Mouse (Mus musculus): ENCODE measurements around the gene Slc29a3.
"Not testable (repeated sequence)": the region's sequence is repeated elsewhere in the genome, so short reads cannot be mapped to it uniquely, and the experiment has no call there.

GRCm38 (mm10) chr10:60742296-60742695 is 10.3 kb downstream of the Slc29a3 start:
- not testable (repeated sequence) for TF ChIP-seq USF1 (IDR thresholded peaks at IDR 0.05; ENCODE audit: low read depth); CTCF (IDR thresholded peaks at IDR 0.05; ENCODE audit: control insufficient read depth, insufficient read depth, insufficient read length); FOSL1 (IDR thresholded peaks at IDR 0.05; ENCODE audit: insufficient read depth, low read length, poor library complexity, severe bottlenecking); CEBPB (IDR thresholded peaks at IDR 0.05; ENCODE audit: low read depth); MYOG (IDR thresholded peaks at IDR 0.05; ENCODE audit: control insufficient read depth, extremely low read depth, insufficient read length)

Measured in C2C12 (cell line).